Mouse (Mus musculus) limb, embryonic 14.5 days (tissue): Measurements from ENCODE around the gene Sult6b2. TPM values are rescaled to one million over a fixed set of nuclear protein-coding genes. Genes with fewer than 3 reads are reported as not detected.

ENCODE experiments used
- ATAC-seq: fragments of 200-750 bp; cut with Nextera tagmentation; 2 replicates; pipeline ENCODE4 v1.8.0; 2017; ENCODE audit warnings: low read depth, moderate number of reproducible peaks, moderate TSS enrichment; ENCODE audit not compliant: low FRiP score
- DNase-seq: peaks from one replicate; pipeline ENCODE4 v3.0.0-alpha.2; 2015; ENCODE audit warnings: low spot score
- H3K27ac ChIP-seq: fragments of 300-500 bp; sonication (generic); replicated peaks from 2 replicates; pipeline ENCODE4 v1.5.1; 2014; ENCODE audit warnings: low read depth, mild to moderate bottlenecking, low read length, moderate library complexity, mixed read lengths
- H3K27me3 ChIP-seq: fragments of 300-500 bp; sonication (generic); 2 replicates; pipeline ENCODE4 v1.6.1; 2014; ENCODE audit warnings: low read length, mixed read lengths; ENCODE audit not compliant: control insufficient read depth, insufficient read depth
- H3K36me3 ChIP-seq: fragments of 300-500 bp; sonication (generic); 2 replicates; pipeline ENCODE4 v1.6.1; 2014; ENCODE audit warnings: mild to moderate bottlenecking, low read length, moderate library complexity, mixed read lengths; ENCODE audit not compliant: control insufficient read depth, insufficient read depth
- H3K4me1 ChIP-seq: fragments of 300-500 bp; sonication (generic); 2 replicates; pipeline ENCODE4 v1.6.1; 2014; ENCODE audit warnings: antibody characterized with exemption, low read length, mixed read lengths; ENCODE audit not compliant: control insufficient read depth, insufficient read depth
- H3K4me2 ChIP-seq: fragments of 300-500 bp; sonication (generic); replicated peaks from 2 replicates; pipeline ENCODE4 v1.6.1; 2014; ENCODE audit warnings: low read depth, mild to moderate bottlenecking, low read length, moderate library complexity; ENCODE audit not compliant: severe bottlenecking
- H3K4me3 ChIP-seq: fragments of 300-500 bp; sonication (generic); replicated peaks from 2 replicates; pipeline ENCODE4 v1.5.1; 2014; ENCODE audit warnings: low read length
- H3K9ac ChIP-seq: fragments of 300-500 bp; sonication (generic); 2 replicates; pipeline ENCODE4 v1.6.1; 2014; ENCODE audit warnings: mild to moderate bottlenecking, low read depth, low read length, moderate library complexity; ENCODE audit not compliant: severe bottlenecking
- H3K9me3 ChIP-seq: fragments of 300-500 bp; sonication (generic); 2 replicates; pipeline ENCODE4 v1.6.1; 2016; ENCODE audit warnings: low read length; ENCODE audit not compliant: control insufficient read depth
- POLR2A ChIP-seq: fragments of 200-500 bp; IDR thresholded peaks from 2 replicates; pipeline ENCODE4 v1.8.0; 2012; ENCODE audit warnings: inconsistent platforms, mild to moderate bottlenecking, moderate library complexity, borderline replicate concordance; ENCODE audit not compliant: insufficient read depth, insufficient read length; ENCODE audit errors: extremely low read depth
- WGBS: fragments of 180-500 bp; shearing (Covaris S2); extraction: QIAGEN DNeasy Blood & Tissue Kit; methylation state at CpG from one replicate; pipeline ENCODE4 v1.1.7; 2014; 5-methylcytosine and 5-hydroxymethylcytosine counted together
- polyA plus RNA-seq, 2 experiments: library from polyadenylated mRNA; depleted of rRNA in 1 of 2; stranded (reverse) in 1 of 2; unstranded in 1 of 2; fragments of >200 nt; fragmentation: Nextera tagmentation in 1 of 2; extraction: Ambion mirVana in 1 of 2; gene quantifications; 2 replicates each; pipeline versions ENCODE4 v1.2.1 to v1.2.3; 2012 to 2014

The Sult6b2 gene
- polyA plus RNA-seq, 2 experiments, result 0.13 TPM; not detected in 1

GRCm38 (mm10) chr6:142795087-142795486 lies 9.2 kb downstream of the Sult6b2 start:
- no peak for DNase-seq
- no peak for ATAC-seq
- H3K27ac ChIP-seq, result no peak overlapping the region
- H3K9ac ChIP-seq, result no peak overlapping the region
- H3K36me3 ChIP-seq, result no peaks in the 10 kb centered on the region
- no peak for TF ChIP-seq POLR2A
- no peaks in the 10 kb centered on the region for H3K4me1 ChIP-seq
- no peaks in the 10 kb centered on the region for H3K27me3 ChIP-seq
- 86% methylated on average over 9 of the region's 9 CpGs for WGBS
- H3K4me2 ChIP-seq, result no peak overlapping the region
- H3K4me3 ChIP-seq, result no peak overlapping the region
- no peaks in the 10 kb centered on the region for H3K9me3 ChIP-seq

GRCm38 (mm10) chr6:142793468-142793867 lies 10.8 kb downstream of the Sult6b2 start:
- Histone ChIP-seq H3K4me3 (no peak overlapping the region), H3K9ac (no peak overlapping the region), H3K27ac (no peak overlapping the region), H3K4me2 (no peak overlapping the region), H3K4me1 (no peaks in the 10 kb centered on the region), H3K27me3 (no peaks in the 10 kb centered on the region), H3K9me3 (no peaks in the 10 kb centered on the region), H3K36me3 (no peaks in the 10 kb centered on the region)
- DNase-seq (no peak), ATAC-seq (no peak)
- TF ChIP-seq POLR2A, result no peak
- WGBS, result 67% methylated on average over 7 of the region's 7 CpGs

GRCm38 (mm10) chr6:142792241-142792968 lies 11.9 kb downstream of the Sult6b2 start:
- Histone ChIP-seq H3K9me3 (no peaks in the 10 kb centered on the region), H3K27me3 (no peaks in the 10 kb centered on the region), H3K27ac (no peak overlapping the region), H3K36me3 (no peaks in the 10 kb centered on the region), H3K4me2 (no peak overlapping the region), H3K9ac (no peak overlapping the region), H3K4me3 (no peak overlapping the region), H3K4me1 (no peaks in the 10 kb centered on the region)
- no peak for TF ChIP-seq POLR2A
- DNase-seq, result no peak
- WGBS, result 57% methylated on average over 13 of the region's 13 CpGs
- ATAC-seq, result no peak

GRCm38 (mm10) chr6:142789736-142790135 lies 14.6 kb downstream of the Sult6b2 start:
- H3K36me3 ChIP-seq, result no peaks in the 10 kb centered on the region
- no peak for TF ChIP-seq POLR2A
- H3K4me2 ChIP-seq, result no peak overlapping the region
- no peaks in the 10 kb centered on the region for H3K27me3 ChIP-seq
- no peak overlapping the region for H3K9ac ChIP-seq
- DNase-seq (no peak), ATAC-seq (no peak)
- 89% methylated on average over 10 of the region's 10 CpGs for WGBS
- no peaks in the 10 kb centered on the region for H3K9me3 ChIP-seq
- H3K4me3 ChIP-seq, result no peak overlapping the region
- H3K27ac ChIP-seq, result no peak overlapping the region
- no peaks in the 10 kb centered on the region for H3K4me1 ChIP-seq

- no peak overlapping the region for H3K4me2 ChIP-seq
- H3K36me3 ChIP-seq, result no peaks in the 10 kb centered on the region
- H3K9me3 ChIP-seq, result no peaks in the 10 kb centered on the region
- no peaks in the 10 kb centered on the region for H3K4me1 ChIP-seq
- 49% methylated on average over 17 of the region's 18 CpGs for WGBS
- no peak overlapping the region for H3K9ac ChIP-seq
- ATAC-seq (no peak), DNase-seq (no peak)
- no peak for TF ChIP-seq POLR2A
- no peaks in the 10 kb centered on the region for H3K27me3 ChIP-seq
- H3K27ac ChIP-seq, result no peak overlapping the region
- H3K4me3 ChIP-seq, result no peak overlapping the region
These were observed 16.0 kb downstream of the Sult6b2 start for GRCm38 (mm10) chr6:142788042-142788987.
